Mouse (Mus musculus) adrenal gland, postnatal 36 days (tissue): ENCODE data around the gene Hist2h3b. TPM values are rescaled to one million over a fixed set of nuclear protein-coding genes. Genes with fewer than 3 reads are reported as not detected.
"Not testable (repeated sequence)": the region's sequence is repeated elsewhere in the genome, so short reads cannot be mapped to it uniquely, and the experiment has no call there.

Experiments used
- DNase-seq, 2 experiments: peaks; one replicate each; pipeline ENCODE4 v3.0.0; 2021; ENCODE audit warnings: mixed read lengths in 1 of 2
- total RNA-seq, 2 experiments: library from RNA; stranded (reverse); gene quantifications; 2 replicates each; pipeline ENCODE4 v1.2.3; 2021

Hist2h3b gene
- total RNA-seq, 2 experiments from 2014 or later, result 100.0 to 108 TPM

DNA sequence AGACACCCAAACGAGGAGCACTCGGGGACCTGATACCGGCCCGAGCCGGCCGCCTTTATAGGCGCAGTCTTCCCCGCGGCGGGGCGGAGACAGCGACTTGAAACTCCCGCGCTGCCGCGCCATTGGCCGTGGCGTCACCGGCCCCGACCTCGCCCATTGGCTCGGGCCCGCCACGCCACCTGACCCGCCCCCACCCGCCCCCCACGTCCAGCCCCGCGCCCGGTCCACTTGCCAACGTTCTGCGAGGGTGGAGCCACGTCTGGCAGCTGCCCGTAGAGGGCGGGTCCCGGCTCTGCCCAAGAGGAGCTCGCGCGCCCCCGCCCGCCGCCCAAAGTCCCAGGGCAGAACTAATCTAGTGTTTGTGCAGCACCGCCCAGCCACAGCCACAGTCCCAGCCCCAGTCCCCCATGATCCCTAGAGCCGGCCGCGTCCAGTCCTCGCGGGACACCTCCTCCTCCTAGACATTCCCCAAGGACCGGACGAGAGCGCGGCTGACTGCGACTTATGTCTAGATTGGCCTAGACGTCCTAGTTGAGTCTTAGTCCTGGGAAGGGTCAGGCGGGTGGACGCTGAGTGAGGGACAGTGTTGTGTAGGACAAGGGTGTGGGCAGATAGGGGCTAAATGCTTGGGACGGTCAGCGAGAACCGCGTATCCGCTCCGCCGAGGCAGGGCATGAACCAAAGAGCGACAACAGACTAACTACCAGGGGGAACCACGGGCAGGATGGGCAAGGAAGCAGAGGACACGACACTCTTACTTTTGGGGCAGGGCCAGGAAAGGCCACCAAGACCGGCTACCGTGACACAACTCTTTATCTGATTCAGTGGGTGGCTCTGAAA is 29.3 kb upstream of the Hist2h3b start, which contains the start of gene Hist2h3c2:
TSS of gene Hist2h3c2 (minus strand) at position 174 of the 840 bp plus-strand sequence.
- peak; percentile 30 to 55 for DNase-seq

DNA sequence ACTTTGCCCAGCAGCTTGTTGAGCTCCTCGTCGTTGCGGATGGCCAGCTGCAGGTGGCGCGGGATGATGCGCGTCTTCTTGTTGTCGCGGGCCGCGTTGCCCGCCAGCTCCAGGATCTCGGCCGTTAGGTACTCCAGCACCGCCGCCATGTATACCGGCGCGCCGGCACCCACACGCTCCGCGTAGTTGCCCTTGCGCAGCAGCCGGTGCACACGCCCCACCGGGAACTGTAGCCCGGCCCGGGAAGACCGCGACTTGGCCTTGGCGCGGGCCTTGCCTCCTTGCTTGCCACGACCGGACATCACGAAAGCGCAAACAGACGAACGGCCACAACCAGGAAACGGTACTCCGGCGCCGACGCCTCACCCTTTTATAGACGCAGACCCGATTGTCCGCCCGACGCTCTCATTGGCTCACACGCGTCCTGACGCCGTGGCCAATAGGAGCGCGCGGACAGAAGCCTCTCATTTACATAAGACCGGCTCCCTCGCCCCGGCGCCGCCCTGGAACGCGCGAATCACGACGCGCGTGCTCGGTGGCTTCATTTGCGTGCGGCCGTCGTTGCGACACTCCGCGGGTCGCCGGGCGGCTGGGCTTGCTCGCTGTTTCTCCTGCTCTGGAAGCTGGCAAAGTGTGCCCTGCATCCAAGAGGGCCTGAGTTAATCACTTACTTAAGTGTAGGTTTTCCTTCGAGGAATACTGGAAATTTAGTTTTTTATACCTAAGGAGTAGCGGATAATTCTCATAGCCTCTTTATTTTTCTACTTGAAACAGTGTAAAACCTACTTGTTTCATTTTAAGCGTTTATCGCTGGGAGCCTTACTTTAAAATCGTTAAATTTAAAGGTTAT is 28.3 kb upstream of the Hist2h3b start, which contains the start of gene Hist2h2aa2:
TSS of gene Hist2h2aa2 (minus strand) at position 328 of the 850 bp plus-strand sequence.
- peak; percentile 91 to 96 for DNase-seq

DNA sequence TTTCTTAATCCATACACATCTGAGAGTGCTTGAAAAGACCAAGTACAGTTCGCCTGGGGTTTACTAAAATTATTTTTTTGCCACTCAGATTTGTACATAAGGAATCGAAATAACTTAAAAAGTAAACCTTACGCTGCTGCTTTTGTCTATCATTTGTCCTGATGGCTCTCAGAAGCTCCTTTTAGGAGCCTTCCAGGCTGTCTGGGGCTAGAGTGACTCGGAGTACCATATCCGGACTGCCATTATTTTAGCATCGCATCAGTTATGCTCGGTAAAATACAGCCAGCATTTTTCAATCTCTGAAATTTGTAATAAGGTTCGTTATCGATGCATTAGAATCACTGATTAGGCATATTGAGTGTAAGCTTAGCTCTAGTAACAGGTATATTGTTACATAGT is 27.7 kb upstream of the Hist2h3b start:
- DNase-seq, result no peak

DNA sequence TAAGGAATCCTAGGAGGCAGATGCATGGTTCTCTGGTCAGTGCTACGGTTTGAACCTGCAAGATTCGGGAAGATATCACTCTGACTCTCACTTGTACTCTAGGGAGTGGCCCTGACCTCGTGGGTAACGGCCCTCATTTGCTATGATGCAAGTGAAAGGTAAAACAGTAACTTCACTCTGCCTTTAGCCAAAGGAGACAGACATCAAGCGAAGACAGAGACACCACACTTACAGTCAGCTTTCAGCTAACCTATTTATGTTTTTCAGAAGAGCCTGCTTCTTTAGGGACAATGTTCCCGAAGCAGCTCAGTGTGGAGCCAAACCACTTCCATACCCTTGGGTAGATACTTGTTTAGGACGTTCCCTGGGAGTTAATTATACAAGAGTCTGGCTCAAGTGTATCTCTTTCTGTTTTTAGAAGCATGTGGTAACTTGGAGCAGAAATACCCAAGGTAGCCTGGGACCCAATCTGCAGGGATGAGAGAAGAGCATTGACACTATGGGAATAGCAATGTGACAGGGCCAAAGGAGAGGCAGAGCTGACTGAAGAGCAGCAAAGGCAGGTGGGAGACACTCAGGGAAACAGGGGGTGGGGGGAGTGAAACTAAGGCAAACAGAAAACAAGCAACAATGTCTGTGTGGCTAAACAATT is 24.4 kb upstream of the Hist2h3b start:
- DNase-seq, result no peak

DNA sequence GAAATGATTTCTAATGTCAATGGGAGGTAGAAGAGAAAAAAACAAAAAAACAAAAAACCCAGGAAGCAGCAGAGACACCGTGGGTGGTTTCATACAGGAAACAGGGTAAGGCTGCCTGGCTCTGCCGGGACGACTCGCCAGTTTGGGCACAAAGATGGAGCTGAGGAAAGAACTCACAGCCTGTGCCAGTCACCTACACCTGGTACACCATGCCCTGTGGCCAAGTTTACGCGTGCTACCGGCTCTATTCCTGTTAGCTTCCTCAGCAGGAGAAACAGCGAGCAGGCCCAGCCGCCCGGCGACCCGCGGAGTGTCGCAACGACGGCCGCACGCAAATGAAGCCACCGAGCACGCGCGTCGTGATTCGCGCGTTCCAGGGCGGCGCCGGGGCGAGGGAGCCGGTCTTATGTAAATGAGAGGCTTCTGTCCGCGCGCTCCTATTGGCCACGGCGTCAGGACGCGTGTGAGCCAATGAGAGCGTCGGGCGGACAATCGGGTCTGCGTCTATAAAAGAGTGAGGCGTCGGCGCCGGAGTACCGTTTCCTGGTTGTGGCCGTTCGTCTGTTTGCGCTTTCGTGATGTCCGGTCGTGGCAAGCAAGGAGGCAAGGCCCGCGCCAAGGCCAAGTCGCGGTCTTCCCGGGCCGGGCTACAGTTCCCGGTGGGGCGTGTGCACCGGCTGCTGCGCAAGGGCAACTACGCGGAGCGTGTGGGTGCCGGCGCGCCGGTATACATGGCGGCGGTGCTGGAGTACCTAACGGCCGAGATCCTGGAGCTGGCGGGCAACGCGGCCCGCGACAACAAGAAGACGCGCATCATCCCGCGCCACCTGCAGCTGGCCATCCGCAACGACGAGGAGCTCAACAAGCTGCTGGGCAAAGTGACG is 23.2 kb upstream of the Hist2h3b start, which contains the start of gene Hist2h2aa1:
TSS of gene Hist2h2aa1 (plus strand) at position 495 of the 884 bp plus-strand sequence.
- peak; percentile 84 to 87 for DNase-seq

DNA sequence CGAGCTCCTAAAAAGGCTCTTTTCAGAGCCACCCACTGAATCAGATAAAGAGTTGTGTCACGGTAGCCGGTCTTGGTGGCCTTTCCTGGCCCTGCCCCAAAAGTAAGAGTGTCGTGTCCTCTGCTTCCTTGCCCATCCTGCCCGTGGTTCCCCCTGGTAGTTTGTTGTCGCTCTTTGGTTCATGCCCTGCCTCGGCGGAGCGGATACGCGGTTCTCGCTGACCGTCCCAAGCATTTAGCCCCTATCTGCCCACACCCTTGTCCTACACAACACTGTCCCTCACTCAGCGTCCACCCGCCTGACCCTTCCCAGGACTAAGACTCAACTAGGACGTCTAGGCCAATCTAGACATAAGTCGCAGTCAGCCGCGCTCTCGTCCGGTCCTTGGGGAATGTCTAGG is 22.4 kb upstream of the Hist2h3b start:
- not testable (repeated sequence) for DNase-seq

DNA sequence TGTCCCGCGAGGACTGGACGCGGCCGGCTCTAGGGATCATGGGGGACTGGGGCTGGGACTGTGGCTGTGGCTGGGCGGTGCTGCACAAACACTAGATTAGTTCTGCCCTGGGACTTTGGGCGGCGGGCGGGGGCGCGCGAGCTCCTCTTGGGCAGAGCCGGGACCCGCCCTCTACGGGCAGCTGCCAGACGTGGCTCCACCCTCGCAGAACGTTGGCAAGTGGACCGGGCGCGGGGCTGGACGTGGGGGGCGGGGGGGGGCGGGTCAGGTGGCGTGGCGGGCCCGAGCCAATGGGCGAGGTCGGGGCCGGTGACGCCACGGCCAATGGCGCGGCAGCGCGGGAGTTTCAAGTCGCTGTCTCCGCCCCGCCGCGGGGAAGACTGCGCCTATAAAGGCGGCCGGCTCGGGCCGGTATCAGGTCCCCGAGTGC is 22.0 kb upstream of the Hist2h3b start, which contains the start of gene Hist2h3c1:
TSS of gene Hist2h3c1 (plus strand) at position 259 of the 430 bp plus-strand sequence.
- DNase-seq, result not testable (repeated sequence)

DNA sequence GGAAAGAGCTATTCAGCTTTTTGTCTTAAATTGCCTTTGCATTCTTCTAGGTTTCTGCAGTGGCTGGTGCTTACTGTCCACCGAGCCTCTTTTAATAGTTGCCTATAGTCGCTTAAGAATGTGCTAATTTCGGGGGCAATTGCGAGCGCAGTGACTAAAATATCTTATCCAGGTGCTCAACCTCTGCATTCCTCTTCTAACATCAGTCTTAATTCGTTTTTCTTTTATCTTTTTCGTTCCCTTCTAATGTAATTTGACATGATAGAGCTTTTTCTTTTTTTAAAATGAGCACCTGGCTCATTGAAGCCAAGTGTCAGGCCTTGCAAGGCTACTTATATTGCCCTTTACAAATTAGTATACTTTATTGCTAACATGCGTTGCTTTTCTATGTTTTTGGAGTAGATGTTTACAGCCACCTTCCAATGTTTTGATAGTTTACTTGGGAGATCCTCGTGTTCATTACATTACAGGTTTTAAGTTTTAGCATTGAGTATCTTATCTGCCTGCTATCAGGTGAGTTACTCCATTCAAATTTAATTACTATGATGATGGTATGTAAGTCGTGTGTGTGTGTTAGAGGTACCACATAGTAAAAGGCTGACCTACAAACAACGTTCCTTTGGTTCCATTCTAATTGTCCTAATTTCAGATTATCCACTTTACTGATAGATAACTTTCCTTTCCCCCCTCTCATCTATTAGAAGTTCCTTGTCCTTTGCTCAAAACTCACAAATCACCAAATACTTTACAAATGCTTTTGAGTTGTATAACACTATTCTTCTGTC is 20.9 kb upstream of the Hist2h3b start:
- DNase-seq, result no peak

DNA sequence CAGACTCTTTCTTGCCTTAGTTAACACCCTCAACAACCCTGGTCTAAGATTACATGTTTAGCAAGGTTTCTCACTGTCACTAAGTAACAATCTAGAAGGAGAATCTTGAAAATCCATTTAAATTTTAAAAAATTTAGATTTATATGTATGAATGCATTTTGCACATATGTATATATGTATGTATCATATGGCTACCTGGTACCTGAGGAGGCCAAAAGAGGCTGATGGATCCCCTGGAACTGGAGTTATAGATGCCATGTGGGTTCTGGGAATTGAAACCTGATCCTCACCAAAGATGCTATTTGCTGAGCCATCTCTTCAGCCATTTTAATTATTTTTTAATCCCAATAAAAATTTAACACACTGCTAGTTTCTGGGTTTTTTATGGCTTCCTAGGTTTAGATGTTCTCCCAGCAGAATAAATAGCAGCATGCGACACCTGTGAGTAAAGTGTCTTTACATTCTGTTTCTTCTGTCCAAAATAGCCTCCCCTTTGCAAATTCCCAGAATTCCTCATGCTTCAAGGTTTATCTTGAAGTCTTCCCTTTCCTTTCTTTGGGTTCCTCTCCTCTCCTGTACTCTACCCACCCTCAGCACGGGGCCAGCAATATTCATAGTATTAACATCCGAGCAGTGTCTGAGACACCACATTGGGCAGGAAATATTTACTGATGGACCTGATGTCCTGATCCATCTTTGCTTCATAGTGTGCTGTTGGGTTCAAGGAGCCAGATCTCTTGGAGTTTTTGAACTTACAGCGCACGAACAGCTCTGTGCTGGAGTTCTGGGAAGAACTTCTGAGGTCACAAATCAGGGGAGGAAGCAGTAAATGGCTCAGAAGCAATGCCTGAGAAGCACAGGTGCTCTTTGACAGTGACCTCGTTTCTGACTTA is 20.1 kb upstream of the Hist2h3b start:
- no peak for DNase-seq

DNA sequence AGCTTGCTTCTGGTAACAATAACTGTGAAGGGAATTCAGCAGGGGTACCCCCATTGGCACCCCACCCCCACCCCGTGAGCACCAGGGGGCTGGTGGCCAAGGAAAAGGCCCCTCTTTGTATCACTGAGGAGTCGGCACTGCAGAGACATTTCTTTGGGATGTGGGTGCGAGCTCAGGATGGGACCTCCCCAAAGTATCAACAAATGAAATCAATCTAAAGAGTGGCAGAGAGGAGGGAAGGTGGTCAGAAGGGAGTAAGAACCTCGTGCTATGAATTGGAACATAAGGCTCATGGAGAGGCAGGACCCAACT is 19.5 kb upstream of the Hist2h3b start:
- no peak for DNase-seq

DNA sequence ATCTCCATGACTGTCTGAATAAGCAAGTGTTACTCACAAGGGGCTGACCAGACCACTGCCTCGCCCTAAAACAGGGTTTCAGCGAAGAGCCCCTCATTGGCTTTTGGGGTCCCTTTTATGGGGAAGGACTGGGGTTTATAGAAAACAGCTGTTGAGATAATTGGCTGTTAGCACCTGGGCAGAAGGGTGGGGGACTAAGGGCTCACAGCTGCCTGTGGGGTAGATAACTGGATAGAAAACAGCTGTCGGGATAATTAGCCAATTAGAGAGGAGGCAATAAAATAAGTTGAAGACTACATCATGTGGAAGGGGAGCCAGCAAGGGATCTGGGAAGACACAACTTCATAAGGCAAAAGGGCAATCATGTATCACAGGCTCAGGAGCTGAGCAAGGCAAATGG is 17.6 kb upstream of the Hist2h3b start:
- DNase-seq, result no peak

DNA sequence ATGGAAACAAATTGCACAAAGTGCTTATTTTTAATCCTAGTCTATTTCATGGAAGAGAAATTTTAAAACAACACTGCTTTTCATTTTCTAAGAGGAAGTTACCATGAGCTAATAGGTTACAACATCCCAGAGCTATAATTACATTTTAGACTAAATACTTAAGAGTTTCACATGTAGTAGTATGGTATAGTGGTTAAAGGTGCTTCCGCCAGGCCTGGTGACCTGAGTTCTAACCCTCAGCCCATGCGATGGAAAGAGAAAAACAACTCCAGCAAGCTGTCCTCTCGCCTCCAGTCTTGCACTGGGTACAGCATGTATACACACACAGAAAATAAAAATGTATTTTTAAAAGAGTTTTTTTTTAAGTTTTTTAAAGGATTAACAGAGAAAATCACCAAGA is 16.7 kb upstream of the Hist2h3b start:
- DNase-seq, result no peak

DNA sequence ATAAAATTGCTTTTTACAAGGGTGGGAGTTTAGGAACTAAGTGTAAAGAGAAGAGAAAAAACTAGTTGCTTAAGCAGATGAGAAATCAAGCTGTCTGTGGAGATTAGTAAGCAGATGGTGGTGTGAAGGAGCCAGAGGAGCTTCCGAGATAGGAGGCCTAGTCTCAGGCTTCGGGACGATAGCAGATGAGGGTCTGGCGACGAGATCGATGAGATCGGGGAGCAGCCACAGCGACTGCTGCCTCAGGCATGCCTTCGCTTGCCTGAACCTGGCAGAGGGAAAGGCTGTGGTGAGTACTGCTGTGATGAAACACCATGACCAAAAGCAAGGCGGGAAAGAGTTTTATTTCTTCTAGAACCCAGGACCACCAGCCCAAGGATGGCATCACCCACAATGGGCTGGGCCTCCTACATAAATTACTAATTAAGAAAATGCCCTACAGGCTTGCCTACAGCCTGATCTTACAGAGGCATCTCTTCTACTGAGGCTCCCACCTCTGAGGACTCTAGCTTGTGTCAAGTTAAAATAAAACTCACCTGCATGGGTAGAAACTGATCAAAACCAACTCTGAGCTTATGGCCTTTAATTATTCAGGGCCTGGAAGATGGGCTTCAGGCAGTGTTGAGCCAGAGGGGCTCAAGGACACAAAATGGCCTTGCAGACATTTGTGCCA is 13.6 kb upstream of the Hist2h3b start:
- DNase-seq, result no peak

DNA sequence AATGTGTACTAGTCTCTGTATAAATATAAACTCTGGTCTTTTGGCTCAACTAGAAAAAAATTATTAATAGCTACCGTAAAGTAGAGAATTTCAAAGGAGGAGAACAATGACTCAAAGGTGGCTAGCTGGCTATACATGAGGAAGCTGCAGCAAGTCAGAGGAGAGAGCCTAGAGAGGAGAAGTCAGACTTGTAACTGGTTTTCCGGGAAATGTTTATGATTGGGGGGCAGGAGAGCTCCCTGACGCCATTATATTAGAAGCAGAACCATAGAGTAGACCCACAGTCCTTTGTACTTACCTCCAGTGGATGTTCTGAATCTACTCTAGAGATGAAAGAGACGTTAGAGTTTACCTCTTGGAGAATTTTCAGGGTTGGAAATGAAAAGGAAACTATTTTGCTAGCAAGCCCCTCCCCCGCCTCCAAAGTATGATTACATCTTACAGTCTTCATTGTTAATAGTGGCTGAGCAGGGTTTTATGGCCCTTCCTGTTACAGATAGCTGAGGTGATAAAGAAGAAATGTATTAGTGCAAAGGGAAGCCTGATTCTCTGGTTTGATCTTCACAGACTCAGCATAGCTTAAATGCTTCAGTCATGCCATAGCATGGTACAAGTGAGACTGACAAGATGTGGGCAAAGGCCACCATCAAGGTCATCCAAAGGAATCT is 12.4 kb upstream of the Hist2h3b start:
- DNase-seq, result no peak

DNA sequence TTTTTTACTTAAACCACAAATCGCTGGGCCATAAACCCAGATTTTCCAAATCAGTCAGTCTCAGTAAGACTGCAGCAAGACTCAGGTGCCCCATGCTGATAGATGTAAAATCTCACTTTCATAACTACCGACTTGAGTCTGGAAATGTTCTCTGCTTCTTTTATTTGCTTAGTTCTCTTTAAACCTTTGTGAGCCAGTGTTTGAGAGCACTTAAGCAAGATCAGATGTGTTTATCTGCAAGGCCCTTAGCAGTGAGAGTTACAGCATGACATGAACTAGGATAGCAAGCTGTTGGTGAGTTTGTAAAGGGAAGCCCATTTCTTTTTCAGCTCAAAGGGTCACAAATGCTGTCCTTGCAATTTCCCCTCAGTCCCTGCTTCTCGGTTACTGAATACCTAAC is 11.3 kb upstream of the Hist2h3b start:
- DNase-seq, result no peak

DNA sequence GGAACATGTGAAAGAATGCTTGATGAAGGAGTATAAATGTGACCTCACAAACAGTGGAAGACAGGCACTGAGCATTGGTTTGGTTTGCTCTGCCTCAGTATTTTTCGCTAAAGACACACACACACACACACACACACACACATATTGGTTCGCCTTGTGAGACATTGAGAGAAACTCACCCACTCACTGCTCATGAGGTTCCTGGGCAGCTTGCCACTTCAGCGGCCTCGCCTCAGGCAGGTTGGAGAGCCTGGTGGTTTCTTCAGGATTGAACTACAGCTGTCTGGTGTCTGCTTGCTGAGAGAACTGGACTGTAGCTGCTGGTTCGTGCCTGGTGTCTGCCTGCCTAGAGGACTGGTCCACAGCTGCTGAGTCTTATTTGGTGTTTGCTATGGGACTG is 8.2 kb upstream of the Hist2h3b start:
- DNase-seq, result no peak

DNA sequence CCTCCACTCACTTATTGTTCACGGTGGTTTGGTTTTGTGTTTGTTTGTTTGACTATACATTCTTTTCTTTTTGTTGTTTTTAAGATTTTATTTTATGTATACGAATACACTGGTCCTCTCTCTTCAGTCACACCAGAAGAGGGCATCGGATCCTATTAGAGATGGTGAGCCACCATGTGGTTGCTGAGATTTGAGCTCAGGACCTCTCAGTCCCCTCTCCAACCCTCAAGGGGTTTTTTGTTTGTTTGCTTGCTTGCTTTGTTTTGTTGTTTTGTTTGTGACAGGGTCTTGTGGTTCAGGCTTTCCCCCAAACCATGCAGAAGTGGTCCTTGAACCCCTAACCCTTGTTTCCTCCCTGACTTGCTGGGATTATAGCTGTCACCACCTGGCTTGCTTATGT is 6.8 kb upstream of the Hist2h3b start:
- DNase-seq, result no peak

DNA sequence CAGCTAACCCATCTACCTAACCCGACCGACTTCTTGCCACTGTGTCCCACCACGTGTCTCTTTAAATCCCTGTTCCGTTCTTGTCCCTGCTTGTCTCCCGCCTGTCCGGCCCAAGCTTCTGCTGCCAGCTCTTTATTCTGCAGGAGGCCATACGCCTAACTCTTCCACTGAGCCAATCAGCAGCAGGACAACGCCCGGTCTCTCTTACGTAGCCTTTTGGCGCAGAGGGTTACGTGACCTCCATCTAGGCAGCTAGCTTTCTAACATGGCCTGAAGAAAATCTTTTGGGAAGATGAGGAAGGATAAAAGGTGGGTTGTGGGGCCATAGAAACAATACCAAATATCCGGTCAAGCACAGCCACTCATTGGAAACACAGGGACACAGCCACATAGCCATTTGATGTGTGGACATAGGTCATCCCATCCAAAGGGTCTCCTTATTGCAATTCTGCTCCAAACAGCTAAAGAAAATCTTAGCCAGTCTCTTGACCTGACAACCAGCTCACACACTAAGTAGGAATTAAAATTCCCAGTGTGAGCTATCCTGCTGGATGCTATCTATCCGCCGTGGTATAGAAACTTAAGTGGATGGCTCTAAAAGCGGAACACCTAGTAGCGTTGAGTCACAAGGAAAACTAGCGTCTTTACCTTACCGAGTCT is 6.1 kb upstream of the Hist2h3b start:
- peak; percentile 88 to 90 for DNase-seq
